1 mouse cellular context compared by ENCODE assay signal in genomic region chr4:136199562-136200292, GRCm38 (mm10).
TF ChIP-seq lines count a peak whose summit lies in the region.

No protein-coding gene starts in this region.

TF ChIP-seq in CH12.LX, 34 proteins besides CTCF, POLR2A, EP300 and RAD21 (continued from another document):
- TF ChIP-seq SMC3 (IDR thresholded peaks at IDR 0.05; ENCODE audit: low read depth, low read length) (peak; percentile 97), PAX5 (IDR thresholded peaks at IDR 0.05; ENCODE audit: low read length) (no peak)
